Mouse (Mus musculus): ENCODE data around the gene Prr3.

DNA sequence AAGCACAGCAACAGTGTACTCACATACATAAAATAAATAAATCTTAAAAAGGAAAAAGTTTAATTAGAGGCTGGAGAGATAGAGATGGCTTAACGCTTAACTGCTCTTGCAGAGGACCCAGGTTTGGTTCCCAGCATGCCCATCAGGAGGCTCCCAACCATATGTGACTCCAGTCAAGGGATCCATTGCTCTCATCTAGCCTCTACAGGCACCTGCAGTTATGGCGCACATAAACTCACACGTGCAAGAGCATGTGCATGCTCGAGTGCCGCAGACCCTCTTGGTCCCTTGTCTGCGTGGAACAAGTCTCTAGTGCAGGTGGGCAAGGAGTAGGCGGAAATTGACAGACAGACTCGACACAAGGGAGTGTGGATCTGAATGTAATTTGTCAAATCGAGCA, 42.1 kb upstream of the Prr3 start:
- TF ChIP-seq CTCF (IDR thresholded peaks at IDR 0.05; ENCODE audit: low read depth, low read length) (no peak), GATA1 (IDR thresholded peaks at IDR 0.05; ENCODE audit: borderline replicate concordance, low read length) (no peak), GATA2 (IDR thresholded peaks at IDR 0.05; ENCODE audit: borderline replicate concordance, low read depth, low read length) (no peak), TAL1 (conservative IDR thresholded peaks at IDR 0.05; ENCODE audit: low read depth, low read length) (no peak), POLR2AphosphoS5 (IDR thresholded peaks at IDR 0.05; ENCODE audit: insufficient replicate concordance, low read depth, low read length) (no peak)

Measured in G1E (cell line).